In genomic region chr1:63129857-63130690, GRCm38 (mm10) we compare ENCODE assay signal across 8 mouse cellular contexts. TPM values are rescaled to one million over a fixed set of nuclear protein-coding genes. Genes with fewer than 3 reads are reported as not detected.
DNase-seq lines count a peak whose midpoint lies in the region; ATAC-seq and TF ChIP-seq lines count a peak whose summit lies in the region.

No protein-coding gene starts in this region.

- ATAC-seq in embryonic facial prominence, embryonic 11.5 days (replicated peaks; ENCODE audit: insufficient number of reproducible peaks, low FRiP score, low TSS enrichment, low read depth): peak; percentile 79; the same call in 1 of the 2 replicates
- ATAC-seq in intestine, embryonic 14.5 days (replicated peaks; ENCODE audit: low FRiP score, low TSS enrichment, low read depth): peak; percentile 77
- ATAC-seq in liver, postnatal 0 days: peak; percentile 75
- ATAC-seq in stomach, embryonic 14.5 days (ENCODE audit: insufficient number of reproducible peaks, insufficient read depth, low FRiP score, low read depth): peak; percentile 71

- peak overlapping the region; percentile 48 for H3K9ac ChIP-seq in embryonic facial prominence, embryonic 11.5 days (replicated peaks; ENCODE audit: low read length)
- H3K9ac ChIP-seq in intestine, embryonic 14.5 days (ENCODE audit: low read length): no peak overlapping the region
- peak overlapping the region; percentile 58; the same call in 1 of the 2 replicates for H3K9ac ChIP-seq in liver, postnatal 0 days (replicated peaks)
- no peak overlapping the region for H3K9ac ChIP-seq in stomach, embryonic 14.5 days (replicated peaks; ENCODE audit: low read depth, low read length)

- peaks cover 16% of the 10 kb centered on the region for H3K36me3 ChIP-seq in heart, embryonic 10.5 days
- H3K36me3 ChIP-seq in embryonic facial prominence, embryonic 11.5 days (replicated peaks; ENCODE audit: control insufficient read depth, insufficient read depth, low read depth, low read length): no peaks in the 10 kb centered on the region; the same call in 1 of the 2 replicates
- peaks cover 16% of the 10 kb centered on the region for H3K36me3 ChIP-seq in intestine, embryonic 14.5 days (ENCODE audit: control insufficient read depth, insufficient read depth, low read length)
- no peaks in the 10 kb centered on the region; the same call in 1 of the 2 replicates for H3K36me3 ChIP-seq in liver, postnatal 0 days (replicated peaks; ENCODE audit: insufficient read depth, low read length)
- H3K36me3 ChIP-seq in stomach, embryonic 14.5 days (ENCODE audit: control insufficient read depth, insufficient read depth, low read length): 0 out of 2 replicates have a peak, but pooled peaks cover 10% of the 10 kb centered on the region

- H3K4me1 ChIP-seq in heart, embryonic 10.5 days: peaks cover 6% of the 10 kb centered on the region
- no peaks in the 10 kb centered on the region for H3K4me1 ChIP-seq in embryonic facial prominence, embryonic 11.5 days (ENCODE audit: control insufficient read depth, insufficient read depth, low read length)
- H3K4me1 ChIP-seq in intestine, embryonic 14.5 days (replicated peaks; ENCODE audit: control insufficient read depth, insufficient read depth, low read length): peaks cover 3% of the 10 kb centered on the region; the same call in 1 of the 2 replicates
- H3K4me1 ChIP-seq in liver, postnatal 0 days (ENCODE audit: insufficient read depth): peaks cover 14% of the 10 kb centered on the region
- H3K4me1 ChIP-seq in stomach, embryonic 14.5 days (ENCODE audit: control insufficient read depth, insufficient read depth, low read length): 0 out of 2 replicates have a peak, but pooled peaks cover 2% of the 10 kb centered on the region

- TF ChIP-seq EP300 in liver, postnatal 0 days (IDR thresholded peaks at IDR 0.05; ENCODE audit: low read depth): peak; percentile 10; the same call in 1 of the 2 replicates

- H3K27me3 ChIP-seq in heart, embryonic 10.5 days (ENCODE audit: insufficient read depth, poor library complexity, severe bottlenecking): no peaks in the 10 kb centered on the region
- no peaks in the 10 kb centered on the region for H3K27me3 ChIP-seq in embryonic facial prominence, embryonic 11.5 days (ENCODE audit: control insufficient read depth, insufficient read depth, low read length)
- H3K27me3 ChIP-seq in intestine, embryonic 14.5 days (replicated peaks; ENCODE audit: control insufficient read depth, insufficient read depth, low read length): no peaks in the 10 kb centered on the region
- H3K27me3 ChIP-seq in liver, postnatal 0 days (ENCODE audit: insufficient read depth, low read length): no peaks in the 10 kb centered on the region
- H3K27me3 ChIP-seq in stomach, embryonic 14.5 days (ENCODE audit: control insufficient read depth, insufficient read depth, low read length): no peaks in the 10 kb centered on the region

- TF ChIP-seq CTCF in liver, postnatal 0 days (IDR thresholded peaks at IDR 0.05; ENCODE audit: low read depth): no peak

- no peaks in the 10 kb centered on the region for H3K9me3 ChIP-seq in heart, embryonic 10.5 days
- no peaks in the 10 kb centered on the region for H3K9me3 ChIP-seq in embryonic facial prominence, embryonic 11.5 days (replicated peaks; ENCODE audit: control insufficient read depth, low read length)
- no peaks in the 10 kb centered on the region for H3K9me3 ChIP-seq in intestine, embryonic 14.5 days (ENCODE audit: control insufficient read depth, low read length)
- H3K9me3 ChIP-seq in liver, postnatal 0 days (ENCODE audit: low read length): no peaks in the 10 kb centered on the region
- H3K9me3 ChIP-seq in stomach, embryonic 14.5 days (ENCODE audit: control insufficient read depth, low read depth, low read length): no peaks in the 10 kb centered on the region

- H3K4me2 ChIP-seq in embryonic facial prominence, embryonic 11.5 days (ENCODE audit: low read depth, low read length): peak overlapping the region; percentile 41
- H3K4me2 ChIP-seq in intestine, embryonic 14.5 days (ENCODE audit: low read length): peak overlapping the region; percentile 46
- H3K4me2 ChIP-seq in liver, postnatal 0 days (ENCODE audit: low read depth, low read length): peak overlapping the region; percentile 74
- H3K4me2 ChIP-seq in stomach, embryonic 14.5 days (replicated peaks; ENCODE audit: low read depth, low read length): peak overlapping the region; percentile 25

- H3K27ac ChIP-seq in heart, embryonic 10.5 days: peak overlapping the region; percentile 85
- no peak overlapping the region for H3K27ac ChIP-seq in embryonic facial prominence, embryonic 11.5 days (replicated peaks; ENCODE audit: low read depth, low read length)
- H3K27ac ChIP-seq in intestine, embryonic 14.5 days (ENCODE audit: low read depth): no peak overlapping the region
- H3K27ac ChIP-seq in liver, postnatal 0 days (ENCODE audit: low read depth): peak overlapping the region; percentile 77
- H3K27ac ChIP-seq in stomach, embryonic 14.5 days (ENCODE audit: low read length): peak overlapping the region; percentile 6; the same call in 1 of the 2 replicates

- intact Hi-C loops in heart, postnatal 14 days (cut with DNase I): no loop called here

- peak overlapping the region; percentile 54 for H3K4me3 ChIP-seq in heart, embryonic 10.5 days
- peak overlapping the region; percentile 18 for H3K4me3 ChIP-seq in embryonic facial prominence, embryonic 11.5 days (ENCODE audit: low read depth, low read length)
- H3K4me3 ChIP-seq in intestine, embryonic 14.5 days (ENCODE audit: low read depth, low read length): peak overlapping the region; percentile 25
- H3K4me3 ChIP-seq in liver, postnatal 0 days (ENCODE audit: low read depth, low read length): peak overlapping the region; percentile 31
- H3K4me3 ChIP-seq in stomach, embryonic 14.5 days (ENCODE audit: low read depth, low read length): peak overlapping the region; percentile 9; the same call in 1 of the 2 replicates

- WGBS in heart, embryonic 10.5 days: 19% methylated on average over 18 of the region's 18 CpGs
- WGBS in embryonic facial prominence, embryonic 11.5 days: 22% methylated on average over 18 of the region's 18 CpGs
- 22% methylated on average over 18 of the region's 18 CpGs for WGBS in intestine, embryonic 14.5 days
- WGBS in liver, postnatal 0 days (ENCODE audit: insufficient replicate concordance): 5% methylated on average over 18 of the region's 18 CpGs
- WGBS in stomach, embryonic 14.5 days: 21% methylated on average over 18 of the region's 18 CpGs

- no peak for DNase-seq in heart, embryonic 10.5 days (ENCODE audit: low spot score)
- no peak for DNase-seq in heart, postnatal 14 days
- no peak for DNase-seq in embryonic facial prominence, embryonic 11.5 days (ENCODE audit: low spot score)
- DNase-seq in intestine, embryonic 14.5 days (ENCODE audit: low spot score): peak; percentile 67
- DNase-seq in liver, postnatal 0 days: peak; percentile 37
- DNase-seq in cerebellum, adult 18-20 months: no peak
- no peak for DNase-seq in layer of hippocampus, postnatal 25 days (ENCODE audit: extremely low spot score in 1 of 2, low spot score in 1 of 2)

RNA-seq across cellular contexts. Expression of gene Ino80d, which starts 15.6 kb away (rescaled TPM):
- polyA plus RNA-seq in heart, embryonic 10.5 days (2016; fragmentation: Nextera tagmentation; extraction: Ambion mirVana): 12.2 and 12.9 TPM in 2 replicates
- total RNA-seq in heart, postnatal 14 days (2021): 10 to 100 TPM; 24.4 to 25.3 TPM
- polyA plus RNA-seq in embryonic facial prominence, embryonic 11.5 days (2014; fragmentation: Nextera tagmentation; extraction: Ambion mirVana): 7.9 and 8.9 TPM in 2 replicates
- polyA plus RNA-seq in intestine, embryonic 14.5 days (2014; fragmentation: Nextera tagmentation; extraction: Ambion mirVana): 14.7 and 16.1 TPM in 2 replicates
- 2.3 and 2.8 TPM in 2 replicates for polyA plus RNA-seq in liver, postnatal 0 days (2015; fragmentation: Nextera tagmentation; extraction: Ambion mirVana)
- polyA plus RNA-seq in stomach, embryonic 14.5 days (2014; fragmentation: Nextera tagmentation; extraction: Ambion mirVana): 19.3 and 20.0 TPM in 2 replicates
- 10 to 100 TPM; 23.6 to 30.6 TPM for total RNA-seq in layer of hippocampus, postnatal 25 days (2021)

RNA-seq across cellular contexts. Expression of gene Eef1b2, which starts 46.6 kb away (rescaled TPM):
- 410 and 531 TPM in 2 replicates for polyA plus RNA-seq in heart, embryonic 10.5 days (2016; fragmentation: Nextera tagmentation; extraction: Ambion mirVana)
- total RNA-seq in heart, postnatal 14 days (2021): 100 to 1,000 TPM; 353 to 397 TPM
- 611 and 644 TPM in 2 replicates for polyA plus RNA-seq in embryonic facial prominence, embryonic 11.5 days (2014; fragmentation: Nextera tagmentation; extraction: Ambion mirVana)
- polyA plus RNA-seq in intestine, embryonic 14.5 days (2014; fragmentation: Nextera tagmentation; extraction: Ambion mirVana): 798 and 813 TPM in 2 replicates
- 352 and 364 TPM in 2 replicates for polyA plus RNA-seq in liver, postnatal 0 days (2015; fragmentation: Nextera tagmentation; extraction: Ambion mirVana)
- 670 and 693 TPM in 2 replicates for polyA plus RNA-seq in stomach, embryonic 14.5 days (2014; fragmentation: Nextera tagmentation; extraction: Ambion mirVana)
- 100 to 1,000 TPM; 331 to 395 TPM for total RNA-seq in layer of hippocampus, postnatal 25 days (2021)

RNA-seq across cellular contexts. Expression of gene Ndufs1, which starts 46.6 kb away (rescaled TPM):
- 223 and 344 TPM in 2 replicates for polyA plus RNA-seq in heart, embryonic 10.5 days (2016; fragmentation: Nextera tagmentation; extraction: Ambion mirVana)
- total RNA-seq in heart, postnatal 14 days (2021): 100 to 1,000 TPM; 776 to 791 TPM
- 160 and 162 TPM in 2 replicates for polyA plus RNA-seq in embryonic facial prominence, embryonic 11.5 days (2014; fragmentation: Nextera tagmentation; extraction: Ambion mirVana)
- 140 and 146 TPM in 2 replicates for polyA plus RNA-seq in intestine, embryonic 14.5 days (2014; fragmentation: Nextera tagmentation; extraction: Ambion mirVana)
- polyA plus RNA-seq in liver, postnatal 0 days (2015; fragmentation: Nextera tagmentation; extraction: Ambion mirVana): 88.8 and 102 TPM in 2 replicates
- 125 and 128 TPM in 2 replicates for polyA plus RNA-seq in stomach, embryonic 14.5 days (2014; fragmentation: Nextera tagmentation; extraction: Ambion mirVana)
- total RNA-seq in layer of hippocampus, postnatal 25 days (2021): 100 to 1,000 TPM; 155 to 160 TPM

Comparison
In these comparisons a context has a peak if more than half of its experiments do, and no peak if none do; other contexts are left out.
1. DNase-seq: peak in intestine, embryonic 14.5 days (single experiment) and liver, postnatal 0 days (single experiment); none in heart, embryonic 10.5 days (single experiment), heart, postnatal 14 days (0 of 2), embryonic facial prominence, embryonic 11.5 days (single experiment), cerebellum, adult 18-20 months (0 of 2) and layer of hippocampus, postnatal 25 days (0 of 2).
2. H3K27ac ChIP-seq: peak in heart, embryonic 10.5 days (single experiment), liver, postnatal 0 days (single experiment) and stomach, embryonic 14.5 days (single experiment); none in embryonic facial prominence, embryonic 11.5 days (single experiment) and intestine, embryonic 14.5 days (single experiment).
3. H3K9ac ChIP-seq: peak in embryonic facial prominence, embryonic 11.5 days (single experiment) and liver, postnatal 0 days (single experiment); none in intestine, embryonic 14.5 days (single experiment) and stomach, embryonic 14.5 days (single experiment).
4. Peak in every context shown above with its lines, with median percentiles within 50 percentile points of each other: H3K4me3 ChIP-seq, ATAC-seq and H3K4me2 ChIP-seq.